Mouse (Mus musculus): Measurements from ENCODE around the gene Ehd1.

DNA sequence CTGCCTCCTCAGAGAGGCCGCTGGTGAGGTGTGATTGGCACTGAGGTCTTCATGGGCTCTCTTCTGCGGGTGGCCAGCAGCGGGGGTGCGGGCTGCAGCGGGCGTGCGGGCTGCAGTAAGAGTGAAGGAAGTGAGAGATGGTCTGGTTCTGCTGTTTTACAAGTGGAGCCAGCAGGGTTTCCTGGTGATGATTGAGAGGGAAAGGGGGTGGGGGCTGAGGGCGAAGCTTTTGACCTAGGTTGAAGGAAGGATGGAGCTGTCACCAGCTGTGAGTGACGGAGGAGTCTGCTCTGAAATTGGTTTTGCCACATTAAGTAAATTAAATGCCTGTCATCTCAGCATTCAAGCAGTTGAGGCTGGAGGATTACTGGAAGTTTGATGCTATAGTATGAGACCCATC, 72.2 kb downstream of the Ehd1 start:
- TF ChIP-seq RCOR1 (IDR thresholded peaks at IDR 0.05; ENCODE audit: low read depth, low read length) (no peak), CHD1 (IDR thresholded peaks at IDR 0.05; ENCODE audit: low read depth, low read length) (no peak), UBTF (IDR thresholded peaks at IDR 0.05; ENCODE audit: borderline replicate concordance, insufficient read depth, low read depth, low read length) (no peak), TBP (IDR thresholded peaks at IDR 0.05; ENCODE audit: low read depth, low read length) (no peak), MAFK (IDR thresholded peaks at IDR 0.05; ENCODE audit: borderline replicate concordance, low read depth, low read length) (no peak), GATA1 (IDR thresholded peaks at IDR 0.05; ENCODE audit: low read depth, low read length) (no peak), POLR2A (IDR thresholded peaks at IDR 0.05; ENCODE audit: control insufficient read depth in 1 of 2, insufficient read depth in 1 of 2, low read depth in 1 of 2, low read length in 2 of 2, poor library complexity in 1 of 2) (no peak), MYB (IDR thresholded peaks at IDR 0.05; ENCODE audit: low read depth, low read length) (no peak)
